19 mouse cellular contexts compared by ENCODE assay signal in genomic region chr11:11559099-11559686, GRCm38 (mm10).
DNase-seq lines count a peak whose midpoint lies in the region; TF ChIP-seq lines count a peak whose summit lies in the region.
"Had no signal": no experiment of that assay in that cellular context is flagged by ENCODE, and none has a peak within 500 bp of the region (broad histone marks: within the 10 kb centered on the region; RNA-seq: fewer than 3 reads in every experiment).

No protein-coding gene starts in this region.

- intact Hi-C loops in gastrocnemius, postnatal 14 days (cut with DNase I; ENCODE audit: low total_unique reads) = loop anchor here (5.0 to 10.0 kb wide), 2 partner anchors 228 to 416 kb away; no protein-coding TSS in a partner anchor

- H3K9me3 ChIP-seq in MEL (replicated peaks; ENCODE audit: insufficient read depth, low read length) = no peaks in the 10 kb centered on the region
- H3K9me3 ChIP-seq: embryonic facial prominence, embryonic 15.5 days; forebrain, embryonic 10.5 days; hindbrain, embryonic 10.5 days; hindbrain, embryonic 15.5 days had no signal

- H3K36me3 ChIP-seq in testis, adult 2 months (ENCODE audit: control insufficient read depth, insufficient read depth, low read length) = no peaks in the 10 kb centered on the region
- peaks cover 0 to 35% of the 10 kb centered on the region in 2 experiments; a peak in 2 of 4 replicates for H3K36me3 ChIP-seq in MEL (ENCODE audit: control insufficient read depth in 1 of 2, insufficient read depth in 2 of 2, low read length in 2 of 2)
- H3K36me3 ChIP-seq: embryonic facial prominence, embryonic 15.5 days; forebrain, embryonic 10.5 days; hindbrain, embryonic 10.5 days; hindbrain, embryonic 15.5 days had no signal

- H3K27me3 ChIP-seq in testis, adult 2 months (ENCODE audit: control insufficient read depth, insufficient read depth, low read length) = no peaks in the 10 kb centered on the region
- no peaks in the 10 kb centered on the region for H3K27me3 ChIP-seq in MEL (ENCODE audit: control insufficient read depth in 1 of 2, insufficient read depth in 2 of 2, low read length in 2 of 2)
- H3K27me3 ChIP-seq: embryonic facial prominence, embryonic 15.5 days; hindbrain, embryonic 15.5 days had no signal

- TF ChIP-seq RAD21 in MEL (IDR thresholded peaks at IDR 0.05; ENCODE audit: low read depth, low read length) = no peak

- no peak overlapping the region for H3K27ac ChIP-seq in testis, adult 2 months (ENCODE audit: control insufficient read depth, insufficient read depth, low read depth, low read length)
- H3K27ac ChIP-seq in MEL (ENCODE audit: control insufficient read depth, low read depth, low read length) = peak overlapping the region; percentile 32
- peak overlapping the region; percentile 47; the same call in 1 of the 2 replicates for H3K27ac ChIP-seq in brown adipose tissue, adult 24 weeks (replicated peaks; ENCODE audit: low read depth, low read length)
- H3K27ac ChIP-seq: embryonic facial prominence, embryonic 15.5 days; forebrain, embryonic 10.5 days; hindbrain, embryonic 10.5 days; hindbrain, embryonic 15.5 days had no signal

- TF ChIP-seq CTCF in testis, adult 2 months (IDR thresholded peaks at IDR 0.05; ENCODE audit: control insufficient read depth, insufficient read depth, insufficient replicate concordance, low read depth, low read length) = no peak
- TF ChIP-seq CTCF in MEL (IDR thresholded peaks at IDR 0.05 in 2 of 3, conservative IDR thresholded peaks at IDR 0.05 in 1 of 3; ENCODE audit: control insufficient read depth in 1 of 3, insufficient read depth in 1 of 3, low read depth in 2 of 3, low read length in 3 of 3, poor library complexity in 1 of 3, severe bottlenecking in 1 of 3) = no peak

- no peaks in the 10 kb centered on the region for H3K79me2 ChIP-seq in MEL (ENCODE audit: control insufficient read depth, insufficient read depth, low read length, poor library complexity)

- no peak for TF ChIP-seq POLR2A in testis, adult 2 months (IDR thresholded peaks at IDR 0.05; ENCODE audit: control insufficient read depth, low read depth, low read length)
- no peak for TF ChIP-seq POLR2A in MEL (IDR thresholded peaks at IDR 0.05; ENCODE audit: control insufficient read depth in 1 of 2, insufficient read depth in 1 of 2, low read depth in 1 of 2, low read length in 2 of 2, poor library complexity in 1 of 2)

- TF ChIP-seq EP300 in MEL (IDR thresholded peaks at IDR 0.05; ENCODE audit: low read depth in 1 of 2, low read length in 2 of 2) = peak in 1 of 2 experiments; percentile 60; a peak in 3 of 4 replicates

- peak overlapping the region; percentile 34 for H3K9ac ChIP-seq in MEL (ENCODE audit: control insufficient read depth, low read depth, low read length, poor library complexity, severe bottlenecking)
- H3K9ac ChIP-seq: embryonic facial prominence, embryonic 15.5 days; hindbrain, embryonic 15.5 days had no signal

- H3K4me3 ChIP-seq in testis, adult 2 months (ENCODE audit: control insufficient read depth, low read depth, low read length) = peak overlapping the region; percentile 27; the same call in 1 of the 2 replicates
- H3K4me3 ChIP-seq in MEL (ENCODE audit: control insufficient read depth in 1 of 2, insufficient read depth in 1 of 2, low read depth in 2 of 2, low read length in 2 of 2) = peak overlapping the region; percentile 6 to 16
- no peak overlapping the region for H3K4me3 ChIP-seq in brown adipose tissue, adult 24 weeks (ENCODE audit: insufficient read depth, low read depth, low read length)
- H3K4me3 ChIP-seq: embryonic facial prominence, embryonic 15.5 days; erythroblast, embryonic 14.5 days; forebrain, embryonic 10.5 days; hindbrain, embryonic 10.5 days; hindbrain, embryonic 15.5 days had no signal

- no peak for DNase-seq in testis, postnatal 10 days (ENCODE audit: low spot score)
- DNase-seq in MEL (ENCODE audit: low read depth, low spot score) = peak; percentile 83
- peak; percentile 35 for DNase-seq in naive thymus-derived CD4-positive, alpha-beta T cell, adult 2 months (ENCODE audit: low read depth)
- no peak for DNase-seq in gastrocnemius, postnatal 14 days
- DNase-seq in frontal cortex, postnatal 36 days (ENCODE audit: low spot score in 2 of 2) = no peak
- DNase-seq: adrenal gland, postnatal 10 days; cerebellum, adult 2 months; cerebellum, postnatal 14 days; embryo, embryonic 11 days; gastrocnemius, postnatal 10 days; heart, postnatal 10 days; kidney, adult 2 months had no signal

- H3K4me1 ChIP-seq in testis, adult 2 months (ENCODE audit: control insufficient read depth, insufficient read depth, low read length) = peaks cover 4% of the 10 kb centered on the region
- H3K4me1 ChIP-seq in MEL (ENCODE audit: control insufficient read depth in 1 of 2, insufficient read depth in 2 of 2, low read length in 2 of 2) = peaks cover 28 to 43% of the 10 kb centered on the region in 2 experiments
- no peaks in the 10 kb centered on the region for H3K4me1 ChIP-seq in brown adipose tissue, adult 24 weeks (ENCODE audit: control insufficient read depth, insufficient read depth, insufficient read length, low read length)
- H3K4me1 ChIP-seq: embryonic facial prominence, embryonic 15.5 days; forebrain, embryonic 10.5 days; hindbrain, embryonic 10.5 days; hindbrain, embryonic 15.5 days had no signal

TF ChIP-seq in MEL, 35 proteins besides CTCF, POLR2A, EP300 and RAD21:
- TF ChIP-seq ETS1 (IDR thresholded peaks at IDR 0.05; ENCODE audit: low read depth, low read length) = no peak
- TF ChIP-seq GATA1 (IDR thresholded peaks at IDR 0.05; ENCODE audit: low read depth, low read length) = peak; percentile 39; the same call in 1 of the 2 replicates
- no peak for TF ChIP-seq HCFC1 (IDR thresholded peaks at IDR 0.05; ENCODE audit: low read depth, low read length)
- no peak for TF ChIP-seq TAL1 (IDR thresholded peaks at IDR 0.05; ENCODE audit: low read length)
- no peak for TF ChIP-seq BHLHE40 (IDR thresholded peaks at IDR 0.05; ENCODE audit: borderline replicate concordance, low read depth, low read length)
- no peak for TF ChIP-seq POLR2AphosphoS2 (IDR thresholded peaks at IDR 0.05; ENCODE audit: low read length)
- TF ChIP-seq NRF1 (IDR thresholded peaks at IDR 0.05; ENCODE audit: insufficient read depth, low read depth, low read length, poor library complexity, severe bottlenecking) = no peak
- TF ChIP-seq ZMIZ1 (IDR thresholded peaks at IDR 0.05; ENCODE audit: low read depth, low read length) = no peak
- no peak for TF ChIP-seq POLR2AphosphoS5 (IDR thresholded peaks at IDR 0.05; ENCODE audit: borderline replicate concordance, low read depth, low read length)
- peak; percentile 37; the same call in 1 of the 2 replicates for TF ChIP-seq JUND (IDR thresholded peaks at IDR 0.05; ENCODE audit: low read depth, low read length)
- TF ChIP-seq CHD1 (IDR thresholded peaks at IDR 0.05; ENCODE audit: low read depth, low read length) = no peak
- no peak for TF ChIP-seq USF2 (IDR thresholded peaks at IDR 0.05; ENCODE audit: borderline replicate concordance in 1 of 2, insufficient read depth in 1 of 2, low read depth in 1 of 2, low read length in 2 of 2)
- no peak for TF ChIP-seq TCF12 (IDR thresholded peaks at IDR 0.05; ENCODE audit: low read depth, low read length)
- TF ChIP-seq MAFK (IDR thresholded peaks at IDR 0.05; ENCODE audit: borderline replicate concordance, low read depth, low read length) = no peak
- no peak for TF ChIP-seq ZKSCAN1 (IDR thresholded peaks at IDR 0.05; ENCODE audit: low read depth, low read length)
- TF ChIP-seq MAX (IDR thresholded peaks at IDR 0.05; ENCODE audit: low read length) = no peak
- TF ChIP-seq SIN3A (IDR thresholded peaks at IDR 0.05; ENCODE audit: low read length) = no peak; the same call in 1 of the 2 replicates
- peak; percentile 2; the same call in 1 of the 2 replicates for TF ChIP-seq ZNF384 (IDR thresholded peaks at IDR 0.05; ENCODE audit: low read depth, low read length)
- TF ChIP-seq KAT2A (conservative IDR thresholded peaks at IDR 0.05; ENCODE audit: low read depth, low read length) = no peak
- TF ChIP-seq MYC (IDR thresholded peaks at IDR 0.05; ENCODE audit: low read depth, low read length) = no peak
- TF ChIP-seq RCOR1 (IDR thresholded peaks at IDR 0.05; ENCODE audit: low read depth, low read length) = no peak
- TF ChIP-seq USF1 (IDR thresholded peaks at IDR 0.05; ENCODE audit: low read depth, low read length) = no peak
- no peak for TF ChIP-seq MXI1 (IDR thresholded peaks at IDR 0.05; ENCODE audit: low read depth, low read length)
- TF ChIP-seq SMC3 (IDR thresholded peaks at IDR 0.05; ENCODE audit: low read depth, low read length) = peak; percentile 20; the same call in 1 of the 2 replicates
- no peak for TF ChIP-seq ZC3H11A (IDR thresholded peaks at IDR 0.05; ENCODE audit: low read depth, low read length)
- no peak for TF ChIP-seq MAZ (IDR thresholded peaks at IDR 0.05; ENCODE audit: low read depth, low read length)
- no peak for TF ChIP-seq GABPA (IDR thresholded peaks at IDR 0.05; ENCODE audit: low read depth, low read length)

Comparison
In these comparisons a context has a peak if more than half of its experiments do, and no peak if none do; other contexts are left out.
1. DNase-seq: peak in MEL (single experiment) and naive thymus-derived CD4-positive, alpha-beta T cell, adult 2 months (single experiment); none in testis, postnatal 10 days (single experiment), gastrocnemius, postnatal 14 days (single experiment) and frontal cortex, postnatal 36 days (0 of 2).